Mouse (Mus musculus) embryonic stem cell, embryonic (primary cell): Measurements from ENCODE around the gene Nol4l.

Source experiments
- CTCF ChIA-PET, 4 experiments: fragments of 300-600 bp in 2 of 4; fragments of 350-600 bp in 2 of 4; sonication (Branson Sonifier 250); formaldehyde crosslinking; loops; one replicate each; lab custom pipeline; 2022; ENCODE audit warnings: inconsistent platforms in 2 of 4; lab: Charles Lee
- POLR2A ChIA-PET, 4 experiments: fragments of 300-600 bp in 2 of 4; fragments of 350-600 bp in 2 of 4; sonication (Branson Sonifier 250); formaldehyde crosslinking; loops; one replicate each; lab custom pipeline; 2022; ENCODE audit warnings: antibody characterized with exemption in 4 of 4, inconsistent platforms in 1 of 4; lab: Charles Lee

Gene Nol4l

GRCm38 (mm10) chr2:153529931-153530766, at the start of gene Nol4l:
Nol4l (minus strand) TSS chr2:153529971.
- CTCF ChIA-PET = interaction anchor here in 3 of 4 experiments (0.5 to 1.5 kb wide), 6 partner anchors 27 to 447 kb away, joined by 3 to 5 read pairs (median 3); no protein-coding TSS in a partner anchor

DNA sequence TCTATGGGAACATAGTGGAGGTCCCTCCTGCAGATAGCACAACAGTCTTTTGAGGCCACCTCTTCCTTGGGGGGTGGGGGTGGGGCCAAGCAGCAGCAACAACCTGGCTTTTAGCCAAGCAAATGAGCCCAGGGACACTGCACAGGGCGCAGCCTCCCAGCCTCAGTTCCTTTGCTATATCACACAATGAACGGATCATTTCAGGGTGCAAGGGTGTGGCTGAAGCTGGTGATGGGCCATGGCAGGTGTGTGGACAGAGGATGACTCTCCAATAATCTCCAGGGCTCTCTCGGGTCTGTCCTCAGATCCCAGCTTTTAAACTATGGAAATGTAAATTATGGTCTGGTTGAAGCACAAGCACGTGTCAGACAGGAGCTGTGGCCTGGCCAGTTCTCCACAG, 47.4 kb upstream of the Nol4l start:
- ChIA-PET POLR2A (interaction anchor here in 2 of 4 experiments (0.7 to 3.4 kb wide), 16 partner anchors 8 to 230 kb away, joined by 3 to 17 read pairs (median 4); no protein-coding TSS in a partner anchor), CTCF (interaction anchor here in 2 of 4 experiments (1.2 to 1.8 kb wide), 3 partner anchors 9 to 12 kb away, joined by 4 to 8 read pairs (median 6); no protein-coding TSS in a partner anchor)

More at GRCm38 (mm10) chr2:153529931-153530766, at the start of gene Nol4l:
- POLR2A ChIA-PET = interaction anchor here in 2 of 4 experiments (0.6 to 1.9 kb wide), 3 partner anchors 11 to 56 kb away, joined by 3 to 8 read pairs (median 4); no protein-coding TSS in a partner anchor

GRCm38 (mm10) chr2:153576150-153576549, 46.4 kb upstream of the Nol4l start:
- ChIA-PET POLR2A (interaction anchor here in 3 of 4 experiments (1.1 to 3.4 kb wide), 9 partner anchors 8 to 229 kb away, joined by 3 to 17 read pairs (median 6); no protein-coding TSS in a partner anchor), CTCF (interaction anchor here (0.6 to 1.6 kb wide), 8 partner anchors 7 to 77 kb away, joined by 3 to 9 read pairs (median 4); no protein-coding TSS in a partner anchor)

DNA sequence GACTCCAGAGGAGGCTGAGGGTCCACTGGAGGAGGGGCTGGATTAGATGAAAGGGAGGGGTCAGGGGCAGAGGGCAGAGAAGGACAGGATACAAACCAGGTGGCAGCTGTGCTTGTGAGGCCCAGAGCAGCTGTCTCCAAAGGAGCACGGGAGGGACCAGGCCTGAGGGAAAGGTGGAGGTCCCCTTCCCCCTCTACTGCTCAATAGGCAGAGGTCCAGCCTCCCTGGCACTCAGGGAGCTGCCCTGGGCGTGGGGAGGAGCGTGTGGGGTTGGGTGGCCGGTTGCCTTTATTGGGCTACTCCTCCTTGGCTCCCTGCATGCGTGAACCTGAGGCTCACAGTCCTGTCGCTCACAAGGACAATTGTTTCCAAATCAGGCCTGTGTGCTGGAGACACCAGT, 45.8 kb upstream of the Nol4l start:
- ChIA-PET POLR2A (interaction anchor here in 3 of 4 experiments (1.1 to 3.4 kb wide), 6 partner anchors 9 to 64 kb away, joined by 3 to 17 read pairs (median 5); no protein-coding TSS in a partner anchor), CTCF (interaction anchor here (0.6 to 1.6 kb wide), 8 partner anchors 8 to 77 kb away, joined by 3 to 9 read pairs (median 4); no protein-coding TSS in a partner anchor)

DNA sequence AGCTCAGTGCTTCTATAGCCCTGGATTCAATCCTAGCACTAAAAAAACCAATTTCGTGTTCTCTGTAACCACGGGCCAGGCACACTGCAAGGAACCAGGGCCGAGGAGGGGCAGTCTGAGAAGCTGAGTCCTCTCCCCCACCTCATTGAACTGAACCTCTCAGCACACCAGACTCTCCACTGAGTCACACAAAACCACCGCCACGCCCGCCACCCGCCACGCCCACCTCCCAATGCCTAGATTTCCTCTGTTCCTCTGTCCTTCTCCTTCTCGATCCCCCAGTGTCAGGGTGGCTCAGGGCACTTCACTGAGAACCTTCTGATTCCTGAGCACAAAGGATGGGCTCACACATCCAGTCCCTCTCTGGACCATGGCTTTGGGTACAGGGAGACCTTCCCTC, 43.3 kb upstream of the Nol4l start:
- CTCF ChIA-PET = interaction anchor here (0.6 to 1.9 kb wide), 11 partner anchors 9 to 416 kb away, joined by 3 to 9 read pairs (median 4); no protein-coding TSS in a partner anchor
- POLR2A ChIA-PET = interaction anchor here in 2 of 4 experiments (0.5 to 1.9 kb wide), 17 partner anchors 8 to 226 kb away, joined by 3 to 12 read pairs (median 4); partner anchors contain the start of gene 4930404H24Rik (in 1 of the 2)

GRCm38 (mm10) chr2:153568541-153568940, 38.8 kb upstream of the Nol4l start:
- ChIA-PET CTCF (interaction anchor here in 1 of 4 experiments (0.6 to 2.8 kb wide), 3 partner anchors 17 to 69 kb away, joined by 3 to 11 read pairs (median 4); no protein-coding TSS in a partner anchor), POLR2A (interaction anchor here in 2 of 4 experiments (0.9 to 2.9 kb wide), 12 partner anchors 9 to 373 kb away, joined by 3 to 8 read pairs (median 6); partner anchors contain the start of gene Commd7 (in 1 of the 2))

DNA sequence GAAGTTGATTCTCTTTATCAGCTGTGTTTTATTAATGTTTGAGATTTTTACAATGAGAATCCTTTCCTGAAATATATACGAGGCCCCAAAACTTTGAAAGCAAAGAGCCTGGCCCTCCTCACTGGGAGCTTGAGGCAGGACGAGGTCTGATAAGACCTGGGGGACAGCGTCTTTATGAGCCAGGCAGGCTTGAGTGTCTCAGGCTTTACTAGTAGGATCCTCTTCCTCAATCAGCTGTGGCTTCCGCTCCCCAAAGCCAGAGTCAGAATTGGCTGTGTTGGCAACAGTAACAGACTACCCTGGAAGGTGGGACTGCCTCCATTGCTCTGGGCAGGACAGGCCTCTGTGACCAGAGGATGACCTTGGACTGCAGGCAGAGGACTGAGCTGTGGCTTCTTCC, 38.2 kb upstream of the Nol4l start:
- POLR2A ChIA-PET = interaction anchor here in 3 of 4 experiments (0.6 to 2.9 kb wide), 11 partner anchors 9 to 1957 kb away, joined by 3 to 8 read pairs (median 5); no protein-coding TSS in a partner anchor
- CTCF ChIA-PET = interaction anchor here in 1 of 4 experiments (0.6 to 2.8 kb wide), 4 partner anchors 18 to 69 kb away, joined by 3 to 11 read pairs (median 4); no protein-coding TSS in a partner anchor

DNA sequence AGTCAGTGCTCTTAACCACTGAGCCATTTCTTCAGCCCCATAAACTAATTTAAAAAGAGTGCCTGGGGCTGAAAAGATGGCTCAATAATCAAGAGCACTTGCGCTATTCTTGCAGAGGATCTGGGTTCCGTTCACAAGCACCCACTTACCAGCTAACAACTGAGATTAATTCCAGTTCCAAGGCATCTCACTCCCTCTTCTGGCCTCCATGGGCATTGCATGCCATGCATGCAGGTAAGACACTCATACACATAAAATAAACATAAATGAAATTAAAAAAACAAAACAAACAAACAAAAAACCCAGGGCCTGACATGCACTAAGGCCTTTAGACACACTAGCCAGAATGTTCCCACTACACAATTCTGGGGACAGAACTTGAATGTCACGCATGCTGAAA, 34.6 kb upstream of the Nol4l start:
- CTCF ChIA-PET = interaction anchor here (0.6 to 5.2 kb wide), 51 partner anchors 8 to 407 kb away, joined by 3 to 55 read pairs (median 4); no protein-coding TSS in a partner anchor

GRCm38 (mm10) chr2:153561564-153561963, 31.8 kb upstream of the Nol4l start:
- CTCF ChIA-PET = interaction anchor here in 3 of 4 experiments (0.6 to 2.1 kb wide), 9 partner anchors 11 to 133 kb away, joined by 3 to 12 read pairs (median 4); no protein-coding TSS in a partner anchor
- POLR2A ChIA-PET = interaction anchor here in 3 of 4 experiments (0.5 to 3.0 kb wide), 8 partner anchors 11 to 62 kb away, joined by 3 to 12 read pairs (median 4); no protein-coding TSS in a partner anchor

More for the DNA sequence above, 34.6 kb upstream of the Nol4l start:
- POLR2A ChIA-PET = interaction anchor here in 2 of 4 experiments (0.6 to 2.4 kb wide), 14 partner anchors 13 to 1201 kb away, joined by 3 to 9 read pairs (median 4); no protein-coding TSS in a partner anchor

DNA sequence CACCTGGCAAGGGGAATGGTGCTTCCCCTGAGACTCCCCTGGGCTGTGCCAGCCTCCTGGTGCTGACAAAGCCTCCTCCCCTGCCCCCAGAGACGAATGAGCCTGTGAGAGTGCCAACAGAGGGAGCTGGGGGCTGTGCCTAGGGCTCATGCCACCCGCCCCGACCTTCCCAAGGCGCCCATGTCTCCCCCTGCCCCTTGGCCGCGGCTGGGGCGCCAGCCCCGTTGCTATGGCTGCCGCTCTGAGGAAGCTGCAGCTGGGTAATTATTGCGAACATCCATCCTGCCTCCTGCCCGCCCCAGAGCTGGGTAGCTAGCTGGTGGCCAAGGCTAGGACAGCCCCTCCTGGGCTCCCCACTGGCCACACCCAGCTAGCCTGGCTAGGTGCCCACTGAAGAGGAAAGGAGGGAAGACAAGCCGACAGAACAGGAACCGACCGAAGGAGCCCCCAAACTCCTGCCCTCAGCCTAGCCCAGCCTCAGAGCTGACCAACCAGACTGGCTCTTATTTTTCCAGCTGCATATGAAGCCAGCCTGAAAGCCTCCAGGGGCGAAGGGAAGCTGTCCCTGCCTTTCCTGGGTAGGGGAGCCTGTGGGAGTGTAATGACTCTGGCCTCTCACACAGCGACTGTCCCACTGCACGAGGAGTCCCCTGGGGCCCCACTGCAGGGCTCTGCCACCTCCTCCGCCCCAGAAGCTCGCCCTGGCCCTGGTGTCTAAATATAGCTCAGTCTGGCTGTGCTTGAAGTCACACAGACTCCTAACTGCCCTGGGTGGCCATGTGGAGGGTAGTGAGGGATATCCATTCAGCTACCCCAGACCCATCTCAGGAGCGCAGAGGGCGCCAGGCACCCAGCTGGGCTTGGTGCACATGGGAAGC, 31.1 kb upstream of the Nol4l start:
- POLR2A ChIA-PET = interaction anchor here in 3 of 4 experiments (0.5 to 3.0 kb wide), 18 partner anchors 11 to 740 kb away, joined by 3 to 12 read pairs (median 3); no protein-coding TSS in a partner anchor
- CTCF ChIA-PET = interaction anchor here in 3 of 4 experiments (0.6 to 2.1 kb wide), 11 partner anchors 12 to 134 kb away, joined by 3 to 12 read pairs (median 3); no protein-coding TSS in a partner anchor

GRCm38 (mm10) chr2:153559613-153560152, 29.9 kb upstream of the Nol4l start:
- POLR2A ChIA-PET = interaction anchor here in 3 of 4 experiments (0.6 to 3.0 kb wide), 14 partner anchors 11 to 182 kb away, joined by 3 to 12 read pairs (median 4); partner anchors contain the start of gene Mapre1 (in 1 of the 3)

DNA sequence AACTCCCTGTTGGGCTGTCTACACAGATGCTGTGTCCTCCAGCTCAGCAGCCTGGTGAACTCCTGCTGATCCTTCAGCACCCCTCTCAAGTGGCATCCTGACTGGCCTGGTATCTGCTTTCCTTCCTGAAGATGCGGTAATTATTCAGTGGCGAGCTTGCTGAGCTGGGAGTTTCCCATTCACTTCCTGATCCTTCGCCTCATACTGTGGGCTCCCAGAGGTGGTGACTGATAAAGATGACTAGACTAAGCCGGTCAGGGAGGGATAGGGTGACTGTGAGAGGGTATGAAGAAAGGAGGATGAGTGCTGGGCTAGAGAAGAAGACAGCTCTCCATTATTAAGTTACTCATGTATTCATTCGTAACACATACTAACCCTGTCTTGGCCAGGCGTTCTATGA, 28.7 kb upstream of the Nol4l start:
- CTCF ChIA-PET = no interaction called here
- POLR2A ChIA-PET = interaction anchor here in 3 of 4 experiments (0.5 to 1.2 kb wide), 3 partner anchors 12 to 362 kb away, joined by 3 to 4 read pairs (median 3); no protein-coding TSS in a partner anchor

More at GRCm38 (mm10) chr2:153559613-153560152, 29.9 kb upstream of the Nol4l start:
- CTCF ChIA-PET = interaction anchor here in 3 of 4 experiments (0.7 to 2.1 kb wide), 5 partner anchors 12 to 520 kb away, joined by 3 to 12 read pairs (median 6); no protein-coding TSS in a partner anchor

DNA sequence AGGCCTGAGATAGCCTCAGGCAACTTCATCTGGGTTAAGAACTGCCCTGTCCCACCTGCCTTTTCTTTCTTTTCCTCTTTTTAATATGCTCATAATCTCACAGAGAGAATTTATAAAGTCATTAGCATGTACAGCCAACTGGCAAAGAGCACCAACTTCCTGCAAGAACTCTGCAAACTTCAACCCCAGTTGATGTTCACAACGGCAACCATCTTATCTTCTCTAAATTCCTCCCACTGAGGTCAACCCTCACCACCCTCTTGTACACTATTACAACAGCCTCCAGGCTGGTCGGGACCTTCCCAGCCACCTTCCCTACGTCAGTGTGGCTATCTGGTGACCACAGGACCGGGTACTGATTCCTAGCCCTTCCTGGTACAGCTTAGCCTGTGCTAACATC, 27.5 kb upstream of the Nol4l start:
- POLR2A ChIA-PET = interaction anchor here in 2 of 4 experiments (0.7 to 1.7 kb wide), 13 partner anchors 9 to 776 kb away, joined by 3 to 8 read pairs (median 4); no protein-coding TSS in a partner anchor
- CTCF ChIA-PET = interaction anchor here in 2 of 4 experiments (0.8 to 1.2 kb wide), 7 partner anchors 16 to 79 kb away, joined by 3 to 6 read pairs (median 4); partner anchors contain the start of gene Nol4l (in 1 of the 2)

GRCm38 (mm10) chr2:153556208-153556607, 26.4 kb upstream of the Nol4l start:
- CTCF ChIA-PET = interaction anchor here in 2 of 4 experiments (1.0 to 1.2 kb wide), 6 partner anchors 8 to 78 kb away, joined by 3 to 6 read pairs (median 4); partner anchors contain the start of gene Nol4l (in 1 of the 2)
- POLR2A ChIA-PET = interaction anchor here in 3 of 4 experiments (0.6 to 2.0 kb wide), 16 partner anchors 8 to 541 kb away, joined by 3 to 8 read pairs (median 4); partner anchors contain the start of gene Pdrg1 (in 1 of the 3)

- CTCF ChIA-PET = no interaction called here
These were observed 24.8 kb upstream of the Nol4l start for GRCm38 (mm10) chr2:153554543-153554942.

DNA sequence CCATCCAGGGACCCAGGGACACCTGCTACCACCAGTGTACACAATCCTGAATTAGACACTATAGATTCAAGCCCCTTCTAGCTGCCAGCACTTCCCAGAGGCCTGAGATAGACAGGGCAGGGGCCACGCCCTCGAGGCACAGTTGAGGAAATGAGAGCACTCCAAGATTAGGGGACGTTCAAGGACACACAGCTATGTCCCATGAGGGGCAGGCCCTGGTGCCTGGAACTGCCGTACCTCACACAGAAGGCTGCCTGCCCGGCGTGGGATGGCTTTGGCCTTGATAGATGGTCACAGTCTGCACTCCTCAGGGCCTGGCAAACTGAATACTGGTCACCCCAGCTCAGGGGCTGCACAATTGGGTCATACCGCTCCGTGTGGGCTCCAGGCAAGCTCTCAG, 19.7 kb upstream of the Nol4l start:
- ChIA-PET CTCF (interaction anchor here (0.6 to 1.9 kb wide), 9 partner anchors 14 to 751 kb away, joined by 3 to 8 read pairs (median 5); no protein-coding TSS in a partner anchor), POLR2A (interaction anchor here in 3 of 4 experiments (0.6 to 2.2 kb wide), 27 partner anchors 10 to 938 kb away, joined by 3 to 12 read pairs (median 3); partner anchors contain the start of gene Tspyl3 (in 1 of the 3))

More at GRCm38 (mm10) chr2:153554543-153554942, 24.8 kb upstream of the Nol4l start:
- POLR2A ChIA-PET = no interaction called here
